Mouse (Mus musculus): Measurements from ENCODE around the gene Nkapl.

Nkapl gene

DNA sequence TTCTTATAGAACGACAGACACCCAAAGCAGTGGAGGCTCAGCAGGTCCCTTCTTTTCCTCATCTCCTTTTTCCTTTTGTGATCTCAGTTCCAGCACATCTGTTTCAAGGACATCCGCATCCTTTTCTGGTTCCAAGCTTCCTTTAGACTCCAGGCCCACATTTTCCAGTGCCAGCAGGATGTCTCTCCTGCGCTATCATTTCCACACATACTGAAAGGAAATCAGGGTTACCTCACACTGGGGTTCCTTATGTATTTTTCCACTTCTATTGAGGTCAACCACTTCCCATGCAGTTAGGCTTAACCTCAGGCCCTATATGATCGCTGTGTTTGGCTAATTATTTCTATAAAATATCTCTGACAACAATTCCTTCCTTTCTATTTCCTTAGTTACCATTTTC, 32.8 kb downstream of the Nkapl start:
- no peak for DNase-seq (ENCODE audit: low read depth, low spot score)

- DNase-seq (ENCODE audit: low read depth, low spot score): no peak
Measured at GRCm38 (mm10) chr13:21427631-21428030, 40.7 kb downstream of the Nkapl start.

- DNase-seq (ENCODE audit: low read depth, low spot score): no peak
Measured at GRCm38 (mm10) chr13:21423301-21423700, 45.0 kb downstream of the Nkapl start.

GRCm38 (mm10) chr13:21418865-21419264, 49.4 kb downstream of the Nkapl start:
- no peak for DNase-seq (ENCODE audit: low read depth, low spot score)

GRCm38 (mm10) chr13:21417298-21418010, 50.9 kb downstream of the Nkapl start:
- DNase-seq (ENCODE audit: low read depth, low spot score): no peak

Measured in embryo, embryonic 11.5 days (tissue).